Mouse (Mus musculus) kidney, postnatal 36 days (tissue): ENCODE data around the gene St8sia6.
"Not testable (repeated sequence)": the region's sequence is repeated elsewhere in the genome, so short reads cannot be mapped to it uniquely, and the experiment has no call there.

Experiments
- DNase-seq, 2 experiments: peaks; one replicate each; pipeline ENCODE4 v3.0.0; 2021 to 2022; ENCODE audit warnings: mixed read lengths in 2 of 2

St8sia6 gene

GRCm38 (mm10) chr2:13757412-13757811, 36.5 kb downstream of the St8sia6 start:
- no peak for DNase-seq

- DNase-seq: no peak
Observed at GRCm38 (mm10) chr2:13755733-13756132, 38.1 kb downstream of the St8sia6 start.

GRCm38 (mm10) chr2:13751691-13752090, 42.2 kb downstream of the St8sia6 start:
- no peak for DNase-seq

- no peak for DNase-seq
Observed at GRCm38 (mm10) chr2:13750777-13751176, 43.1 kb downstream of the St8sia6 start.

GRCm38 (mm10) chr2:13750089-13750488, 43.8 kb downstream of the St8sia6 start:
- no peak for DNase-seq

GRCm38 (mm10) chr2:13749176-13749575, 44.7 kb downstream of the St8sia6 start:
- no peak for DNase-seq

- no peak for DNase-seq
Observed at GRCm38 (mm10) chr2:13747576-13747975, 46.3 kb downstream of the St8sia6 start.

GRCm38 (mm10) chr2:13746023-13746422, 47.8 kb downstream of the St8sia6 start:
- DNase-seq: no peak

GRCm38 (mm10) chr2:13738704-13739103, 55.2 kb downstream of the St8sia6 start:
- DNase-seq: no peak

- DNase-seq: peak; percentile 17 to 43
Observed at GRCm38 (mm10) chr2:13727901-13728300, 66.0 kb downstream of the St8sia6 start.

GRCm38 (mm10) chr2:13725592-13725991, 68.3 kb downstream of the St8sia6 start:
- no peak for DNase-seq

- no peak for DNase-seq
Observed at GRCm38 (mm10) chr2:13722241-13722640, 71.6 kb downstream of the St8sia6 start.

- no peak for DNase-seq
Observed at GRCm38 (mm10) chr2:13718628-13719185, 75.2 kb downstream of the St8sia6 start.

- no peak for DNase-seq
Observed at GRCm38 (mm10) chr2:13708785-13709184, 85.1 kb downstream of the St8sia6 start.

- no peak for DNase-seq
Observed at GRCm38 (mm10) chr2:13697514-13697913, 96.3 kb downstream of the St8sia6 start.

GRCm38 (mm10) chr2:13694417-13694816, 99.4 kb downstream of the St8sia6 start:
- DNase-seq: no peak

- no peak for DNase-seq
Observed at GRCm38 (mm10) chr2:13684380-13684779, 109.5 kb downstream of the St8sia6 start.

- DNase-seq: no peak
Observed at GRCm38 (mm10) chr2:13683205-13683570, 110.7 kb downstream of the St8sia6 start.

- no peak for DNase-seq
Observed at GRCm38 (mm10) chr2:13682488-13683204, 111.2 kb downstream of the St8sia6 start.

- peak in 1 of 2 experiments; percentile 42 for DNase-seq
Observed at GRCm38 (mm10) chr2:13672946-13673345, 120.9 kb downstream of the St8sia6 start.

GRCm38 (mm10) chr2:13672426-13672825, 121.4 kb downstream of the St8sia6 start:
- no peak for DNase-seq

GRCm38 (mm10) chr2:13634866-13635265, 159.0 kb downstream of the St8sia6 start:
- DNase-seq: no peak

- no peak for DNase-seq
Observed at GRCm38 (mm10) chr2:13630136-13630832, 163.6 kb downstream of the St8sia6 start.

- not testable (repeated sequence) for DNase-seq
Observed at GRCm38 (mm10) chr2:13603636-13604035, 190.2 kb downstream of the St8sia6 start.
